Mouse (Mus musculus) cerebellum, adult 9-11 months (tissue): ENCODE data around the gene Fscn2.

Experiments
- DNase-seq: peaks from one replicate; pipeline ENCODE4 v3.0.0; 2022

Fscn2 gene

GRCm38 (mm10) chr11:120361295-120361694 is at the start of gene Fscn2:
Gene Fscn2, plus strand, starts transcription at chr11:120361534.
- DNase-seq: no peak

- DNase-seq: peak; percentile 54
These were observed 49.8 kb upstream of the Fscn2 start for GRCm38 (mm10) chr11:120311561-120311960.

GRCm38 (mm10) chr11:120312069-120312468 is 49.3 kb upstream of the Fscn2 start:
- DNase-seq: peak; percentile 27

GRCm38 (mm10) chr11:120313906-120314685 is 47.2 kb upstream of the Fscn2 start:
- peak; percentile 41 for DNase-seq

- peak; percentile 53 for DNase-seq
These were observed 46.5 kb upstream of the Fscn2 start for GRCm38 (mm10) chr11:120314721-120315415.

DNA sequence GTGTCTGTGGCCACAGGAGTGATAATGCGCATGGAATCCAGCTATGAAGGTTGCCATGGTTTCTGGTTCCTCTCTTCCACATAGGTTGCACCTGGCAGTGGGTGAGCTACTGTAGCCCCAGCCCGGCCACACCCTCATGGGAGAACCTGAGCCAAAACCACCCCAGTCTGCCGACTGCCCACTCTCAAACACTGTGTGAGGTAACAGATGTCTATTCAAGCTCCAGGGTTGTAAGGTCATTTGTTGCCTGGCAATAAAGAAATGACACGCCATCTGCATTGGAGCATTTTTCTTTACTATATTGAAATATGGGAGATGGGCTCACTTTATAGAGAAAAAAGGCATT is 45.9 kb upstream of the Fscn2 start:
- peak; percentile 76 for DNase-seq

DNA sequence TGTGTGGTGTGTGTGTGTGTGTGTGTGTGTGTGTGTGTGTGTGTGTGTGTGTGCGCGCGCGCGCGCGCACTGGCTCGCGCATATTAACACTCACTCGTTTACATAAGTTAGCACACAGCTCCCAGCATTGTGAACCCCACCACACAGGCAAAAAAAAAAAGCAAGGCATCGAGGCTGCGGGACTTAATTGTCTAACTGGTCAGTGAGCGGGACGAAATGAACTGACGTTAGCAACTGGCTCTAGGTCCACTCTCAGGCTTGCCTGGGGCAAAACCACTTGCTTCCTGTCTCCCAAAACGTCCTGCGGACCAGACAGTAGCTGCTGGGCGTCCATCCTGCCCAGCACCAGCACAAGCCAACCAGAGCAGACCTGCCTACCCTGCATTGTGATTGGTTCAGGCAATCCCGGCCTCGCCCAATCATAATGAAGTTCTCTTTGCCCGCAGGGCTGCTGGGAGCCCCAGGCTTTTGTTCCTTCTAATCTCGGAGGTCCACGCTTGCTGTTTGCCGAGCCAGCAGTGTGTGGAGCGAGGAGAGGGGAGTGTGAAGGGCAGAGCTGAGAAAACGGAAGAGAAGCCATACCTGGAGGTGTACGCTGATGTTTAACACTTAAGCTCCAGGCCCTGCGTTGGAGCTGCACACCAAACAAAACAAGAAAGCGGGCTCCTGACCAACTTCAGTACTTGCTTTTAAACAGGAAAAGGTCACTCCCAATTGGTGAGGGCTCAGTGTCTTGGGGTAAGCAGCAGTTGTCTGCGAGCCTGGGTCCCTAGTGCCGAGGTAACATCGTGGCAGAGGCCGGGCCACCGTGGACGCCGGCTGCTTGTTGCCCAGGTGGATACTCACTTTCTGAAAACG is 45.3 kb upstream of the Fscn2 start:
- peak; percentile 97 for DNase-seq

DNA sequence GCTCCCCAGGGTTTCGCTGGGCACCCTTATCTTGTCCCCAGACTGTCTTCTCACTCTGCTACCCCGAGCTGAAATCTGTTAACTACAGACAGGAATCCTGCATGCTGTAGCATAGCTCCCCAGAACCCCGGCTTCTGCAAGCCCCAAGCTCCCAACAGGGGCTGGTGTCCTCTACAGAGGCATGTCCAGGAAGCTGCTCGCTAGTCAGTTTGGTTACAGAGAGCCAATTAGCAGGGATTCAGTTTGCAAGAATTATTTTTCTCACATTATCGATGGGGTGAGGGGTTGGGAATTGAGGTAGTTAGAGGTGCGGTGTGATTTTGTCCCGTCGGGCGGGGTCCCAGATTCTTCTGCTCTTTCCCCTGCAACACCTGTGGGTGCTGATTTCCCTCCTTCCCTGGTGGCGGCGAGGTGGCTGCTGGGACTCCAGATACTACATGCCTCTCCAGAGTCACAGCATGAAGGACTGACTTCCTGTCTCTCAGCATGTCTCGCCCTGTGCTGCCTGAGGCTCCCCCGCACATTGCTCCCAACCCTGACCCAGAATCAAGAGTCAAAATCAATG is 44.6 kb upstream of the Fscn2 start:
- DNase-seq: peak; percentile 56

DNA sequence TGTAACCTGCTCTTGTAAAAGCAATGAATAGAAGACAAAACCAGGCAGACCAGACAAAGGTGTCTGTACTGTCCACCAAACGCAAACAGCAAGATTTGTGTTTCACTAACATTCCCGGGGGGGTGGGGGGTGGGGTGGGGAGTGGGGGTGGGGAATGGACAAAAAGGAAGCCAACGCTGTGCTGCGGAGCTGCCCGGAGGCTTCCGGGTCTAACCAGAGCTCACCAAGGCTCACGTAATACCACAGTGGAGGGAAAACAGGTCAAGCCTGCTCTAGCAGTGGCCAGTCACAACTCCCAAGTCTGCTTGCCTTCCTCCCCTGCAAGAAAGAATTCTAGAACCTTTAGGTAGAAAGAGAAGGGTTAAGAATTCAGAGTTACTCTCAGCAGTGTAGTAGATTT is 43.9 kb upstream of the Fscn2 start:
- DNase-seq: peak; percentile 28

DNA sequence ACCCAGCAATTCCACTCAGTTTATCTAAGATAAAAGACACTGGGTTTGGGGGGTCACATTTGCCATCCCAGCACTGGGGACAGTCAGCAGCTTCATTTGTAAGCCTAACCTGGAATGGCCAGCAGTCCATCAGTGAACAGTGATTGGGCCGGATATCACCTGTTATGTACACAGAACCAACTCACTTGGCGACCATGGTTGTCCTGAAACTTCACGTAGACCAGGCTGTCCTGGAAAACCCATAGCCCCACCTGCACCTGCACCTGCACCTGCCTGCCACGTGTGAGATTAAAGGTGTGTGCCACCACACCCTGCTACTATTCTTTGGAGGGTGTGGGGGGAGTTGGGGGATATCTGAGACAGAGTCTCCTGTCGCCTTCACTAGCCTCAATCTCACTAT is 42.0 kb upstream of the Fscn2 start:
- DNase-seq: peak; percentile 18

- DNase-seq: peak; percentile 12
These were observed 41.2 kb upstream of the Fscn2 start for GRCm38 (mm10) chr11:120320156-120320555.

GRCm38 (mm10) chr11:120335431-120336021 is 25.8 kb upstream of the Fscn2 start:
- DNase-seq: peak; percentile 2

GRCm38 (mm10) chr11:120337447-120337846 is 23.9 kb upstream of the Fscn2 start:
- DNase-seq: peak; percentile 0

DNA sequence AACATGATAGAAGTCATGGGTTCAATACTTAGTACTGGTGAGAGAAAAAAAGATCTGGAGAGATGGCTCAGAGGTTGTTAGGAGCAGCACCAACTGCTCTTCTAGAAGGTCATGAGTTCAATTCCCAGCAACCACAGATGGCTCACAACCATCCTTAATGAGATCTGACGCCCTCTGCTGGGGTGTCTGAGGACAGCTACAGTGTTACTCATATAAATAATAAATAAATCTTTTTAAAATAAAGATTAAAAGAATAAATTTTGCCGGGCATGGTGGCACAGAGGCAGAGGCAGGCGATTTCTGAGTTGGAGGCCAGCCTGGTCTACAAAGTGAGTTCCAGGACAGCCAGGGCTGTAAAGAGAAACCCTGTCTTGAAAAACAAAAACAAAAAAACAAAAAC is 22.5 kb upstream of the Fscn2 start:
- DNase-seq: peak; percentile 0

DNA sequence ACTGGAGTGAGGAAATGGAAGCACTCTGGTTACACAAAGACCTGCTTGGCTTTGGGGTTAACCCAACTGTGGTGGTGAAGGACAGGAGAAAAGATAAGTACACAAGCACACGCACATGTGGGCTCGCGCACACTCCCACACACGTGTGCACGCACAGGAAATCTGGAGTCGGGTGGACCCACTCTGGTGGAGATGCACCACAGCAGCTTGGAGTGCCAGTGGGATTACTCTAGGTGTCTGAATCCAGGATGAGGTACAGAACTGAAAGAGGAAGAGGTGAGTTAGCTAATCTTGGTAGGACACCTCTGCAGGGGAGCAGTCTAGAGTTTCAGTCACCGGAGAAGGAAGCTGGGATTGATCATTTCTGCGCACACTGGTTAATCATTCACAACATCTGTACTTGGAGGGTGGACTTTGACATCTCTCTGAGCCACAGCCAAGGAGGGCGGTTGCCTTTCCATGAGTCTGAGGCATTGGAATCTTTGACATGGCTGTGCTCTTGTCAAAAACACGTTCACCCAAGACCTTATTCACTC is 21.3 kb upstream of the Fscn2 start:
- no peak for DNase-seq

- no peak for DNase-seq
These were observed 19.7 kb upstream of the Fscn2 start for GRCm38 (mm10) chr11:120341661-120342060.

DNA sequence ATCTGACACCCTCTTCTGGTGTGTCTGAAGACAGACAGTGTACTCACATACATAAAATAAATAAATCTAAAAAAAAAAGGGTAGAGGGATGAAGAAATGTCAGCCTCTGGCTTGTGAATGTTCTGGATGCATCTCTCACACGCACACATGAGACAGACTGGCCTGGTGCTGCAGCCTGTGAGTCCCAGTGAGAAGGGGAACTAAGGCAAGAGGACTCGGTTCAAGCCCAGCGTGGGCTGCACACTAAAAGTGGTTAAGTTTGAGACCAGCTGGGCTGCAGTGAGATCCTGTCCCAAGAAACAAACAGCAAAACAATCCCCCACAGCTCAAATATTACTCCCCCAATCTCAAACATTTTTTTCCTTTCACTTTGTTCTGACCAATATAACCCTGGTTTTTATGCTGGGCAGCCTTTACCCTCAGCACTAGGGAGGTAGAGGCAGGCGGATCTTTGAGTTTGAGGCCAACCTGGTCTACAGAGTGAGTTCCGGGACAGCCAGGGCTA is 18.6 kb upstream of the Fscn2 start:
- DNase-seq: no peak

DNA sequence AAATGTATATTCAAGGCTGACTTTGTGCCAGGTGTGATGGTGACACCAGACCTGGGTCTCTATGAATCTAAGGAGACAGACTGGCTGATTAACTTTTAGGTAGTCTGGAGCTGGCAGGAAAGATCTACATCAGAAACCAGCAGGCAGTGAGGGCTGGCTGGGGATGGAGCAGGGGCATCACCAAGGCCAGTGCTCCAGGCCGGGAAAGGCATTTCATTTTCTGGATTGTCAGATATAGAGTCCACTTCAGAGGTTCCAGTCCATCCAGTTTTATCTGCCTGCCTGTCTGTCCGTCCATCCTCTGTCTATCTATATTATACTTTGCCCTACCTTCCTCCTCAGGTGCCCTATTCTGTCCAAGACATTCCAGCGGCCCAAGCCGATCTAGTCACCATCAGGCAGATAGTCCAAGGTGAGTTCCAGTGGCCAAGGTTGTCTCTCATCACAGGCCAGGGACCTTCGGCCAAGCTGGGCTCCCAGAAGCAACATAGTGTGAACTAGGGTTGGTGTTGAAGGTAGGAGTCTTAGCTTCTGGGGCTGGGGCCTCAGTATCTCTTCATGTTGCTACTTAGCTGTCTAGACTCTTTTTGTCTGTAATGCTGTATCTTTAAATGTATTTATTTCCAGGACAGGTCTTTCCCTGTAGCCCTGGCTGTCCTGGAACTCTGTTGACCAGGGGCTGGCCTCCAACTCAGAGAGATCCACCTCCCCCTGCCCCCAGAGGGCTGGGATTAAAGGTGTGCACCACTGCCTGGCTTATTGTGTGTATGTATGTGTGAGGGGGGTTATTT is 17.6 kb upstream of the Fscn2 start:
- DNase-seq: no peak

DNA sequence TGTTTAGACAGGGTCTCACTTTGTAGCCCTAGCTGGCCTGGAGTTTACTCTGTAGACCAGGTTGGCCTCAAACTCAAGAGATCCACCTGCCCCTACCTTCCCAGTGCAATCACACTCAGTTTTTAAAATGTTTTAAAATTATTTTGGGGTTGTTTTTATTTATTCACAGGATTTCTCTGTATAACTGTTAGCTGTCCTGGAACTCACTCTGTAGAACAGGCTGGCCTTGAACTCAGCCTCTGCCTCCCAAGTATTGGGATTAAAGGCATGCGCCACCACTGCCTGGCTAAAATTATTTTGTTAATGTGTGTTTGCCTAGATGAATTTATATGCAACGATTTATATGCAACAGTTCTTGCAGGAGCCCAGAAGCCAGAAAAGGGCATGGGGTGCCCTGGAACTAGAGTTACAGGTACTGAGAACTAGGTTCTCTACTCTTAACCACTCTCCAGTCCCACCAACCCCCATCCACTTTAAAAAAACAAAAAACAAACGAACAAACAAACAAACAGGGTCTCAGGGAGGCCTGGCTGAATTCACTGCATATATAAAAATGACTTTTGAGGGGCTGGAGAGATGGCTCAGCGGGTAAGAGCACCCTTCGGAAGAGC is 16.9 kb upstream of the Fscn2 start:
- no peak for DNase-seq

GRCm38 (mm10) chr11:120345067-120345681 is 16.2 kb upstream of the Fscn2 start:
- DNase-seq: no peak
